Mouse (Mus musculus) C2C12 (cell line): ENCODE results near the gene AC124502.3. TPM values are rescaled to one million over a fixed set of nuclear protein-coding genes. Genes with fewer than 3 reads are reported as not detected.

ENCODE experiments used
- H3K27me3 ChIP-seq: one replicate; pipeline ENCODE4 v1.6.1; 2011; ENCODE audit not compliant: control insufficient read depth, insufficient read depth, insufficient read length
- H3K36me3 ChIP-seq: one replicate; pipeline ENCODE4 v1.6.1; 2011; ENCODE audit not compliant: control insufficient read depth, insufficient read depth
- H3K4me3 ChIP-seq: one replicate; pipeline ENCODE4 v1.5.1; 2011; ENCODE audit warnings: mild to moderate bottlenecking, control low read depth; ENCODE audit not compliant: poor library complexity, insufficient read depth, severe bottlenecking
- H3K79me2 ChIP-seq: one replicate; pipeline ENCODE4 v1.6.1; 2011; ENCODE audit not compliant: control insufficient read depth, insufficient read depth
- H3K79me3 ChIP-seq: one replicate; pipeline ENCODE4 v1.6.1; 2011; ENCODE audit warnings: low read depth, control low read depth
- H3ac ChIP-seq: one replicate; pipeline ENCODE3; 2011; ENCODE audit warnings: low read depth; ENCODE audit not compliant: control insufficient read depth, insufficient read length
- CEBPB ChIP-seq: IDR thresholded peaks from one replicate; pipeline ENCODE4 v1.6.1; 2011; ENCODE audit warnings: low read depth, mild to moderate bottlenecking, control low read depth, moderate library complexity
- CTCF ChIP-seq: IDR thresholded peaks from one replicate; pipeline ENCODE4 v1.5.1; 2011; ENCODE audit not compliant: control insufficient read depth, insufficient read depth, insufficient read length
- FOSL1 ChIP-seq: IDR thresholded peaks from one replicate; pipeline ENCODE4 v1.8.0; 2011; ENCODE audit warnings: mild to moderate bottlenecking, low read length; ENCODE audit not compliant: poor library complexity, insufficient read depth, severe bottlenecking
- MAX ChIP-seq: IDR thresholded peaks from one replicate; pipeline ENCODE4 v1.6.1; 2011; ENCODE audit warnings: mild to moderate bottlenecking, control low read depth
- MYOD1 ChIP-seq: IDR thresholded peaks from one replicate; pipeline ENCODE4 v1.6.1; 2011; ENCODE audit warnings: low read depth; ENCODE audit not compliant: control insufficient read depth, insufficient read length
- MYOG ChIP-seq: IDR thresholded peaks from one replicate; pipeline ENCODE4 v1.6.1; 2011; ENCODE audit not compliant: control insufficient read depth, insufficient read length; ENCODE audit errors: extremely low read depth
- USF1 ChIP-seq: IDR thresholded peaks from one replicate; pipeline ENCODE4 v1.6.1; 2011; ENCODE audit warnings: low read depth, mild to moderate bottlenecking, control low read depth, moderate library complexity
- long read RNA-seq, 2 experiments: library from polyadenylated mRNA; unstranded; transcript quantifications; one replicate each; pipeline ENCODE4 v2.0.0; 2019 to 2020
- polyA plus RNA-seq: library from polyadenylated mRNA; unstranded; fragments of >200 nt; fragmentation: generic; extraction: Trizol; gene quantifications from one replicate; pipeline ENCODE4 v1.2.1, GENCODE M21; 2012; ENCODE audit warnings: missing spikeins

The AC124502.3 gene
- polyA plus RNA-seq, result 1.5 TPM
- long read RNA-seq, experiment 1, partial matches to known transcripts, result 3 of 5 reads
- long read RNA-seq, experiment 1, other reads (novel, unspliced or antisense), result 2 of 5 reads
- long read RNA-seq, experiment 2, partial matches to known transcripts, result 0 of 6 reads
- long read RNA-seq, experiment 2, other reads (novel, unspliced or antisense), result 5 of 6 reads

- Histone ChIP-seq H3K27me3 (no peaks in the 10 kb centered on the region), H3K4me3 (peak within 1 kb of the TSS; percentile 70), H3K79me3 (peaks cover 26% of the 10 kb centered on the region), H3K36me3 (peaks cover 9% of the 10 kb centered on the region), H3K79me2 (peaks cover 47% of the 10 kb centered on the region), H3ac (peak within 1 kb of the TSS; percentile 83)
- TF ChIP-seq MYOD1, result no peak
- no peak for TF ChIP-seq FOSL1
- TF ChIP-seq MYOG, result no peak
- peak; percentile 68 for TF ChIP-seq CTCF
Measured at GRCm38 (mm10) chr19:5038709-5039156, at the start of gene AC124502.3, which contains the start of gene B4gat1. TSS of gene AC124502.3 (plus strand) at chr19:5038891. TSS of gene B4gat1 (plus strand) at chr19:5038826.

GRCm38 (mm10) chr19:4989013-4989412 is 49.7 kb upstream of the AC124502.3 start:
- no peak overlapping the region for H3K4me3 ChIP-seq
- H3K79me2 ChIP-seq, result no peaks in the 10 kb centered on the region
- H3K79me3 ChIP-seq, result no peaks in the 10 kb centered on the region
- TF ChIP-seq USF1 (no peak), MAX (peak; percentile 98)
- H3K27me3 ChIP-seq, result no peaks in the 10 kb centered on the region
- no peaks in the 10 kb centered on the region for H3K36me3 ChIP-seq
- H3ac ChIP-seq, result no peak overlapping the region

- Histone ChIP-seq H3K79me3 (no peaks in the 10 kb centered on the region), H3K36me3 (no peaks in the 10 kb centered on the region), H3K4me3 (no peak overlapping the region), H3K27me3 (no peaks in the 10 kb centered on the region), H3ac (no peak overlapping the region), H3K79me2 (no peaks in the 10 kb centered on the region)
- TF ChIP-seq FOSL1 (no peak), MYOD1 (no peak), MYOG (no peak), MAX (no peak), CTCF (no peak), CEBPB (no peak), USF1 (no peak)
Measured at GRCm38 (mm10) chr19:4989434-4990255, 49.0 kb upstream of the AC124502.3 start.

GRCm38 (mm10) chr19:4990256-4990625 is 48.5 kb upstream of the AC124502.3 start, which contains the start of gene Npas4:
TSS of gene Npas4 (minus strand) at chr19:4990316.
- no peak within 1 kb of the TSS for H3ac ChIP-seq
- no peaks in the 10 kb centered on the region for H3K79me3 ChIP-seq
- no peaks in the 10 kb centered on the region for H3K79me2 ChIP-seq
- H3K27me3 ChIP-seq, result no peaks in the 10 kb centered on the region
- H3K4me3 ChIP-seq, result no peak within 1 kb of the TSS
- TF ChIP-seq USF1 (no peak), CEBPB (no peak), CTCF (no peak), MYOG (no peak), MYOD1 (no peak), MAX (no peak), FOSL1 (no peak)
- H3K36me3 ChIP-seq, result no peaks in the 10 kb centered on the region

GRCm38 (mm10) chr19:4990716-4991115 is 48.0 kb upstream of the AC124502.3 start:
- Histone ChIP-seq H3K36me3 (no peaks in the 10 kb centered on the region), H3K79me2 (no peaks in the 10 kb centered on the region), H3ac (no peak overlapping the region), H3K4me3 (no peak overlapping the region), H3K79me3 (no peaks in the 10 kb centered on the region), H3K27me3 (no peaks in the 10 kb centered on the region)
- TF ChIP-seq CTCF (no peak), MAX (no peak)

- TF ChIP-seq MYOG, result no peak
- TF ChIP-seq MAX, result no peak
- TF ChIP-seq USF1, result no peak
- no peak for TF ChIP-seq MYOD1
- TF ChIP-seq CTCF, result no peak
- no peak for TF ChIP-seq FOSL1
- no peak for TF ChIP-seq CEBPB
- Histone ChIP-seq H3K36me3 (no peaks in the 10 kb centered on the region), H3ac (no peak overlapping the region), H3K27me3 (no peaks in the 10 kb centered on the region), H3K4me3 (no peak overlapping the region), H3K79me3 (no peaks in the 10 kb centered on the region), H3K79me2 (no peaks in the 10 kb centered on the region)
Measured at GRCm38 (mm10) chr19:4992371-4992770, 46.3 kb upstream of the AC124502.3 start.
